Mouse (Mus musculus): ENCODE results near the gene Ngfr. TPM values are rescaled to one million over a fixed set of nuclear protein-coding genes. Genes with fewer than 3 reads are reported as not detected.

The Ngfr gene
- polyA plus RNA-seq, 1 experiment from 2014 or later = 125 TPM

DNA sequence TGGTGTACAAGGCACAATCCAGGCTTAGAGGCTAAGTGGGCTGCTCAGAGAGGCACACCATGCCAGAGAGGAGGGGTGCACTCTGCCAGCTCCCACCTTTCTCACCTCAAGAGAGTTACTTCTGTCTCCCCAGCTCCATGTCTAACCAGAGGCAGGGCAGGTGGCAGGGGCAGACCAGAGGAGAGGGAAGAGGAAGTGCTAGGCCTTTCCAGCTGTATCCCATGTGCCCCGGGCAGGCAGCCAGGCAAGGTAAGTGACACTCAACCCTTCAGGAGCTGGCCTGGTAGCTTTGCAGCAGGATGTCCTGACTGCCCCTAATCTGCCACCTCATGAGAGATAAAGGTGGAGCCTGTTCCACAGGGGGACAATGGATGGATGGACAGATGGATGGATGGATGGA lies 5.2 kb upstream of the Ngfr start:
- no peaks in the 10 kb centered on the region for H3K36me3 ChIP-seq
- H3K4me3 ChIP-seq = no peak overlapping the region
- H3K4me1 ChIP-seq = peaks cover 33% of the 10 kb centered on the region
- 88% methylated on average over 1 of the region's 1 CpGs for WGBS
- no peak overlapping the region for H3K27ac ChIP-seq
- no peak overlapping the region for H3K9ac ChIP-seq
- no peak for ATAC-seq (ENCODE audit: low FRiP score, low read depth)
- H3K4me2 ChIP-seq (replicated peaks) = no peak overlapping the region
- peaks cover 15% of the 10 kb centered on the region; the same call in 1 of the 2 replicates for H3K27me3 ChIP-seq (replicated peaks)
- no peaks in the 10 kb centered on the region for H3K9me3 ChIP-seq

GRCm38 (mm10) chr11:95589195-95589594 lies 1.7 kb upstream of the Ngfr start:
- ATAC-seq (ENCODE audit: low FRiP score, low read depth) = no peak
- H3K4me1 ChIP-seq = peaks cover 28% of the 10 kb centered on the region
- 29% methylated on average over 5 of the region's 5 CpGs for WGBS
- H3K27me3 ChIP-seq (replicated peaks) = peaks cover 21% of the 10 kb centered on the region
- H3K36me3 ChIP-seq = no peaks in the 10 kb centered on the region
- H3K4me2 ChIP-seq (replicated peaks) = no peak overlapping the region
- no peak overlapping the region for H3K9ac ChIP-seq
- H3K27ac ChIP-seq = no peak overlapping the region
- no peaks in the 10 kb centered on the region for H3K9me3 ChIP-seq
- H3K4me3 ChIP-seq = no peak overlapping the region

- Histone ChIP-seq H3K4me1 (peaks cover 43% of the 10 kb centered on the region), H3K4me2 (replicated peaks) (peak overlapping the region; percentile 78), H3K9me3 (no peaks in the 10 kb centered on the region), H3K9ac (peak overlapping the region; percentile 57), H3K27me3 (replicated peaks) (peaks cover 45% of the 10 kb centered on the region), H3K27ac (peak overlapping the region; percentile 33), H3K4me3 (peak overlapping the region; percentile 41), H3K36me3 (no peaks in the 10 kb centered on the region)
- ATAC-seq (ENCODE audit: low FRiP score, low read depth) = peak; percentile 57
- WGBS = under 1% methylated on average over 27 of the region's 27 CpGs
Observed at GRCm38 (mm10) chr11:95586751-95587422, 648 bp downstream of the Ngfr start.

- peak overlapping the region; percentile 41 for H3K4me3 ChIP-seq
- H3K36me3 ChIP-seq = no peaks in the 10 kb centered on the region
- H3K9me3 ChIP-seq = no peaks in the 10 kb centered on the region
- H3K27me3 ChIP-seq (replicated peaks) = peaks cover 52% of the 10 kb centered on the region
- peak overlapping the region; percentile 57 for H3K9ac ChIP-seq
- H3K4me1 ChIP-seq = peaks cover 50% of the 10 kb centered on the region
- 0 out of 2 replicates have a peak overlapping the region, but pooled peaks have one; percentile 33 for H3K27ac ChIP-seq
- peak overlapping the region; percentile 78 for H3K4me2 ChIP-seq (replicated peaks)
- ATAC-seq (ENCODE audit: low FRiP score, low read depth) = peak; percentile 34; the same call in 1 of the 2 replicates
- WGBS = under 1% methylated on average over 25 of the region's 25 CpGs
Observed at GRCm38 (mm10) chr11:95586184-95586583, 1.4 kb downstream of the Ngfr start.

- Histone ChIP-seq H3K4me1 (peaks cover 55% of the 10 kb centered on the region), H3K4me3 (peak overlapping the region; percentile 41), H3K9ac (peak overlapping the region; percentile 57; the same call in 1 of the 2 replicates), H3K27ac (no peak overlapping the region), H3K27me3 (replicated peaks) (peaks cover 57% of the 10 kb centered on the region), H3K4me2 (replicated peaks) (peak overlapping the region; percentile 78), H3K36me3 (0 out of 2 replicates have a peak, but pooled peaks cover under 1% of the 10 kb centered on the region), H3K9me3 (no peaks in the 10 kb centered on the region)
- WGBS = 2% methylated on average over 15 of the region's 15 CpGs
- ATAC-seq (ENCODE audit: low FRiP score, low read depth) = no peak
Observed at GRCm38 (mm10) chr11:95585684-95586083, 1.9 kb downstream of the Ngfr start.

DNA sequence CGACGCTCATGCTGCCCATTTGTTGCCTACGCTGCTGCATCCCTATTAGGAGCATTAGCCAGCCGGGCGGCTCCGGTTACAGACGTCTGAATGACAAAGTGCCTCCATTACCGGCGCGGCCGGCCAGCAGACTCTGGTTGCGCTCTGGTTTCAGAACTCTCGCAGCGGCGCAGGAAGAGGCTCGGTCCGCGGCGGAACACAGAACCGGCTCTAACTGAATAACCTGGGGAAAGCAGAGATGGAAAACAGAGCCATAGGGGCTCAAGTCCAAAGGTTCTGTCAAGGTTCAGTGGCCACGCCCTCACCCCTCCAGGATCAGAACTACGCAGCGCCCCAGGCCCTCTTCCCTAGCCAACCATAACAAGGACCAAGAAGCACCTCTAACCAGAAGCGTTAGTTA lies 2.3 kb downstream of the Ngfr start:
- peaks cover 4% of the 10 kb centered on the region; the same call in 1 of the 2 replicates for H3K36me3 ChIP-seq
- peaks cover 61% of the 10 kb centered on the region for H3K27me3 ChIP-seq (replicated peaks)
- H3K4me1 ChIP-seq = peaks cover 57% of the 10 kb centered on the region
- peak overlapping the region; percentile 41 for H3K4me3 ChIP-seq
- peak overlapping the region; percentile 78 for H3K4me2 ChIP-seq (replicated peaks)
- H3K9ac ChIP-seq = peak overlapping the region; percentile 57; the same call in 1 of the 2 replicates
- H3K9me3 ChIP-seq = no peaks in the 10 kb centered on the region
- ATAC-seq (ENCODE audit: low FRiP score, low read depth) = no peak
- no peak overlapping the region for H3K27ac ChIP-seq
- under 1% methylated on average over 24 of the region's 24 CpGs for WGBS

GRCm38 (mm10) chr11:95584651-95585050 lies 2.9 kb downstream of the Ngfr start:
- peaks cover 61% of the 10 kb centered on the region for H3K4me1 ChIP-seq
- H3K36me3 ChIP-seq = peaks cover 4% of the 10 kb centered on the region; the same call in 1 of the 2 replicates
- peak overlapping the region; percentile 41 for H3K4me3 ChIP-seq
- no peak overlapping the region; the same call in 1 of the 2 replicates for H3K9ac ChIP-seq
- no peak for ATAC-seq (ENCODE audit: low FRiP score, low read depth)
- no peak overlapping the region for H3K27ac ChIP-seq
- no peaks in the 10 kb centered on the region for H3K9me3 ChIP-seq
- WGBS = 4% methylated on average over 9 of the region's 9 CpGs
- peak overlapping the region; percentile 78 for H3K4me2 ChIP-seq (replicated peaks)
- peaks cover 67% of the 10 kb centered on the region for H3K27me3 ChIP-seq (replicated peaks)

- ATAC-seq (ENCODE audit: low FRiP score, low read depth) = no peak
- Histone ChIP-seq H3K27me3 (replicated peaks) (peaks cover 76% of the 10 kb centered on the region), H3K36me3 (peaks cover 4% of the 10 kb centered on the region; the same call in 1 of the 2 replicates), H3K4me3 (no peak overlapping the region), H3K4me1 (peaks cover 63% of the 10 kb centered on the region), H3K27ac (no peak overlapping the region), H3K4me2 (replicated peaks) (0 out of 2 replicates have a peak overlapping the region, but pooled peaks have one; percentile 78), H3K9me3 (no peaks in the 10 kb centered on the region), H3K9ac (no peak overlapping the region)
- 35% methylated on average over 6 of the region's 6 CpGs for WGBS
Observed at GRCm38 (mm10) chr11:95583396-95583795, 4.1 kb downstream of the Ngfr start.

DNA sequence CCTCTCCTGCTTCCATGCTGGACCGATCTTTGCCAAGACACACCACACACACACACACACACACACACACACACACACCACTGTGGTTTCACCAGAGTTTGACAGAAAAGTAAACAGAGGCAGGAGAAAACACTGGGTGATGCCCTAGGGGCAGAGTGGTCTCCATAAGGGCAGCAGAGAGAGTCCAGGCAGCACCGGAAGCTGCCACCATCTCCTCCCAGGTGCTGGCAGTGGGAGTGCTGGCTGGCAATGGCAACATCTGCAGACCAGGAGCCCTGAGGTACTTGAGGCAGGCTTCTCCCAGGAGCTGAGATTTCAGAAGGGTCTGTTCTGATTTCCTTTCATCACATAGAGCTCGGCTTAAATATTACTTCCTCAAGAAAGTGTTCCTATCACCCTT lies 5.3 kb downstream of the Ngfr start:
- H3K9ac ChIP-seq = no peak overlapping the region
- WGBS = 53% methylated on average over 3 of the region's 3 CpGs
- H3K36me3 ChIP-seq = peaks cover 7% of the 10 kb centered on the region; the same call in 1 of the 2 replicates
- no peak overlapping the region for H3K27ac ChIP-seq
- no peak for ATAC-seq (ENCODE audit: low FRiP score, low read depth)
- no peak overlapping the region; the same call in 1 of the 2 replicates for H3K4me2 ChIP-seq (replicated peaks)
- H3K27me3 ChIP-seq (replicated peaks) = peaks cover 84% of the 10 kb centered on the region
- H3K4me1 ChIP-seq = peaks cover 62% of the 10 kb centered on the region
- H3K9me3 ChIP-seq = no peaks in the 10 kb centered on the region
- no peak overlapping the region for H3K4me3 ChIP-seq

GRCm38 (mm10) chr11:95579455-95579854 lies 8.1 kb downstream of the Ngfr start:
- Histone ChIP-seq H3K4me3 (no peak overlapping the region), H3K27ac (no peak overlapping the region), H3K4me2 (replicated peaks) (0 out of 2 replicates have a peak overlapping the region, but pooled peaks have one; percentile 1), H3K36me3 (peaks cover 11% of the 10 kb centered on the region; the same call in 1 of the 2 replicates), H3K27me3 (replicated peaks) (peaks cover 79% of the 10 kb centered on the region), H3K9me3 (no peaks in the 10 kb centered on the region), H3K9ac (no peak overlapping the region), H3K4me1 (peaks cover 53% of the 10 kb centered on the region)
- WGBS = 13% methylated on average over 6 of the region's 6 CpGs
- ATAC-seq (ENCODE audit: low FRiP score, low read depth) = no peak

DNA sequence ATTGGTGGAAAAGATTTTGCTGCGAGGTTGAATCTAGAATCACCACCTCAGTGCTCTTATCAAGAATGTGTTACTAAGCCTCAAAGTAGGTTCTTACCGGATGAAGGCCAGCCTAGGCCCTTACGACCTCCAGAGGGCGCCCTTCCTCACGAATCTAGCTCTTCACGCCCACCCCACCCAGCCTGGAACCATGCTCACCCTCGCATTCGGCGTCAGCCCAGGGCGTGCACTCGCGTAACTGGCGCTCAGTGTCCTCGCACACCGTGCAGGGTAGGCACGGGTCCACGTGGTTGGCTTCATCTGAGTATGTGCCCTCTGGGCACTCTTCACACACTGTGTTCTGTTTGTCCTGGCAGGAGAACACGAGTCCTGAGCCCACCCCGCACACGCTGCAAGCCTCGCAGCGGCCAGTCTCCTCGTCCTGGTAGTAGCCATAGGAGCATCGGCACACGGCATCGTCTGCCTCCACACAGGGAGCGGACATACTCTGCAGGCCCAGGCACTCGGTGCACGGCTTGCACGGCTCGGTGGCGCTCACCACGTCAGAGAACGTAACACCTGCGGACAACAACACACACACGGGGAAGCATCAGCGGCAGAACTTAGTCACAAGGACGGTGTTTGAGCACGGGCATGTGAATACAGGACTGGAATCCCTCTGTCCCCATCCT lies 9.6 kb downstream of the Ngfr start:
- peak overlapping the region; percentile 57 for H3K4me2 ChIP-seq (replicated peaks)
- ATAC-seq (ENCODE audit: low FRiP score, low read depth) = peak; percentile 68; the same call in 1 of the 2 replicates
- H3K9ac ChIP-seq = no peak overlapping the region
- peaks cover 44% of the 10 kb centered on the region for H3K4me1 ChIP-seq
- H3K27me3 ChIP-seq (replicated peaks) = peaks cover 64% of the 10 kb centered on the region
- 12% methylated on average over 39 of the region's 39 CpGs for whole genome bisulfite sequencing
- peaks cover 23% of the 10 kb centered on the region for H3K36me3 ChIP-seq
- H3K27ac ChIP-seq = no peak overlapping the region
- no peaks in the 10 kb centered on the region for H3K9me3 ChIP-seq
- H3K4me3 ChIP-seq = peak overlapping the region; percentile 13; the same call in 1 of the 2 replicates

DNA sequence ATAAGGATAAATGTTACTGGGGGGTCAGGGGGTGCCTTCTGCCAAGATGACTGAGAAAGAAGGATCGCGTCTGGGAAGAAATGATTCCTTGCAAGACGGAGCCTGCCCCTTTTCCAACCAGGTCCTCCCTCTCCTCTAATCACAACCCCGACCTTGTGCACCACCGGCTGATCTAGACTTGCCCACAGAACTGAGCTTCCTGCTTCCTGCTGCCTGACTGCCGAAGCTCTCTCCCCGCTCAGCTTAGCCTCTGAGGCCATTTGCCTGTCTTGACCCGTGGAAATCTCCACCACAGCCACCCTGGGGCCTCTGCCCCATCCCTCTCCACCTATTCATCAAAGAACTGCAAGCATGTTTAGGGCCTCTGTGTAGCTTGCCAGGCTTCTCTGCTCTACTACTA lies 11.2 kb downstream of the Ngfr start:
- no peak for ATAC-seq (ENCODE audit: low FRiP score, low read depth)
- WGBS = 73% methylated on average over 8 of the region's 8 CpGs
- no peak overlapping the region for H3K27ac ChIP-seq
- peaks cover 23% of the 10 kb centered on the region for H3K36me3 ChIP-seq
- no peak overlapping the region for H3K4me3 ChIP-seq
- no peak overlapping the region for H3K4me2 ChIP-seq (replicated peaks)
- H3K9me3 ChIP-seq = no peaks in the 10 kb centered on the region
- peaks cover 53% of the 10 kb centered on the region for H3K27me3 ChIP-seq (replicated peaks)
- no peak overlapping the region for H3K9ac ChIP-seq
- H3K4me1 ChIP-seq = peaks cover 30% of the 10 kb centered on the region
